Mouse (Mus musculus): ENCODE measurements at regions not wholly inside any gene's neighbourhood (a gene's known extent, or its start where the extent isn't known, plus 50 kb on each side); places are given as distances from the start of the nearest gene placed in this dataset.

- Histone ChIP-seq H3K27me3 (replicated peaks; ENCODE audit: control insufficient read depth, insufficient read depth, low read length) (no peaks in the 10 kb centered on the region), H3K4me2 (ENCODE audit: low read depth, low read length) (no peak overlapping the region), H3K4me3 (ENCODE audit: low read depth, low read length) (no peak overlapping the region), H3K9me3 (ENCODE audit: control insufficient read depth, low read length) (no peaks in the 10 kb centered on the region), H3K9ac (ENCODE audit: low read depth, low read length) (no peak overlapping the region), H3K4me1 (ENCODE audit: control insufficient read depth, insufficient read depth, low read length) (peaks cover 23% of the 10 kb centered on the region), H3K36me3 (ENCODE audit: control insufficient read depth, insufficient read depth, low read length) (no peaks in the 10 kb centered on the region), H3K27ac (replicated peaks; ENCODE audit: low read depth, low read length) (peak overlapping the region; percentile 58)
- ATAC-seq (ENCODE audit: low read depth) (no peak), DNase-seq (ENCODE audit: low spot score) (peak; percentile 90)
- WGBS: 35% methylated on average over 7 of the region's 7 CpGs
These were observed 103.5 kb downstream of the Btg1 start for GRCm38 (mm10) chr10:96720281-96720711.

- H3K4me3 ChIP-seq (ENCODE audit: low read depth, low read length): no peak overlapping the region
- H3K9ac ChIP-seq (ENCODE audit: low read depth, low read length): no peak overlapping the region
- H3K27ac ChIP-seq (replicated peaks; ENCODE audit: low read depth, low read length): peak overlapping the region; percentile 33; the same call in 1 of the 2 replicates
- WGBS: 49% methylated on average over 9 of the region's 9 CpGs
- peaks cover 23% of the 10 kb centered on the region for H3K4me1 ChIP-seq (ENCODE audit: control insufficient read depth, insufficient read depth, low read length)
- H3K9me3 ChIP-seq (ENCODE audit: control insufficient read depth, low read length): no peaks in the 10 kb centered on the region
- no peak overlapping the region for H3K4me2 ChIP-seq (ENCODE audit: low read depth, low read length)
- ATAC-seq (ENCODE audit: low read depth): no peak
- H3K27me3 ChIP-seq (replicated peaks; ENCODE audit: control insufficient read depth, insufficient read depth, low read length): no peaks in the 10 kb centered on the region
- no peak for DNase-seq (ENCODE audit: low spot score)
- no peaks in the 10 kb centered on the region for H3K36me3 ChIP-seq (ENCODE audit: control insufficient read depth, insufficient read depth, low read length)
These were observed 104.3 kb downstream of the Btg1 start for GRCm38 (mm10) chr10:96720956-96721688.

GRCm38 (mm10) chr10:96722491-96722890 is 105.7 kb downstream of the Btg1 start:
- H3K36me3 ChIP-seq (ENCODE audit: control insufficient read depth, insufficient read depth, low read length): no peaks in the 10 kb centered on the region
- H3K27me3 ChIP-seq (replicated peaks; ENCODE audit: control insufficient read depth, insufficient read depth, low read length): no peaks in the 10 kb centered on the region
- no peak overlapping the region for H3K9ac ChIP-seq (ENCODE audit: low read depth, low read length)
- no peaks in the 10 kb centered on the region for H3K9me3 ChIP-seq (ENCODE audit: control insufficient read depth, low read length)
- H3K27ac ChIP-seq (replicated peaks; ENCODE audit: low read depth, low read length): 0 out of 2 replicates have a peak overlapping the region, but pooled peaks have one; percentile 30
- no peak overlapping the region for H3K4me3 ChIP-seq (ENCODE audit: low read depth, low read length)
- H3K4me1 ChIP-seq (ENCODE audit: control insufficient read depth, insufficient read depth, low read length): peaks cover 23% of the 10 kb centered on the region
- DNase-seq (ENCODE audit: low spot score): peak; percentile 95
- no peak overlapping the region for H3K4me2 ChIP-seq (ENCODE audit: low read depth, low read length)
- ATAC-seq (ENCODE audit: low read depth): peak; percentile 96
- WGBS: 14% methylated on average over 9 of the region's 9 CpGs

- no peak for ATAC-seq (ENCODE audit: low read depth)
These were observed 106.3 kb downstream of the Btg1 start for GRCm38 (mm10) chr10:96723071-96723470.

GRCm38 (mm10) chr10:96724436-96725175 is 107.8 kb downstream of the Btg1 start:
- peaks cover 23% of the 10 kb centered on the region for H3K4me1 ChIP-seq (ENCODE audit: control insufficient read depth, insufficient read depth, low read length)
- H3K4me3 ChIP-seq (ENCODE audit: low read depth, low read length): no peak overlapping the region
- H3K9me3 ChIP-seq (ENCODE audit: control insufficient read depth, low read length): no peaks in the 10 kb centered on the region
- no peaks in the 10 kb centered on the region for H3K27me3 ChIP-seq (replicated peaks; ENCODE audit: control insufficient read depth, insufficient read depth, low read length)
- WGBS: 57% methylated on average over 11 of the region's 11 CpGs
- no peak overlapping the region for H3K9ac ChIP-seq (ENCODE audit: low read depth, low read length)
- no peak overlapping the region for H3K27ac ChIP-seq (replicated peaks; ENCODE audit: low read depth, low read length)
- no peak overlapping the region for H3K4me2 ChIP-seq (ENCODE audit: low read depth, low read length)
- ATAC-seq (ENCODE audit: low read depth) (no peak), DNase-seq (ENCODE audit: low spot score) (no peak)
- H3K36me3 ChIP-seq (ENCODE audit: control insufficient read depth, insufficient read depth, low read length): no peaks in the 10 kb centered on the region

More at GRCm38 (mm10) chr10:96723071-96723470, 106.3 kb downstream of the Btg1 start:
- H3K4me2 ChIP-seq (ENCODE audit: low read depth, low read length): no peak overlapping the region
- DNase-seq (ENCODE audit: low spot score): no peak
- no peak overlapping the region for H3K9ac ChIP-seq (ENCODE audit: low read depth, low read length)
- no peak overlapping the region for H3K4me3 ChIP-seq (ENCODE audit: low read depth, low read length)
- H3K27ac ChIP-seq (replicated peaks; ENCODE audit: low read depth, low read length): no peak overlapping the region
- H3K36me3 ChIP-seq (ENCODE audit: control insufficient read depth, insufficient read depth, low read length): no peaks in the 10 kb centered on the region
- H3K4me1 ChIP-seq (ENCODE audit: control insufficient read depth, insufficient read depth, low read length): peaks cover 23% of the 10 kb centered on the region
- no peaks in the 10 kb centered on the region for H3K9me3 ChIP-seq (ENCODE audit: control insufficient read depth, low read length)
- WGBS: 88% methylated on average over 6 of the region's 6 CpGs
- no peaks in the 10 kb centered on the region for H3K27me3 ChIP-seq (replicated peaks; ENCODE audit: control insufficient read depth, insufficient read depth, low read length)

- H3K9ac ChIP-seq (ENCODE audit: low read depth, low read length): no peak overlapping the region
- 84% methylated on average over 12 of the region's 12 CpGs for WGBS
- H3K4me2 ChIP-seq (ENCODE audit: low read depth, low read length): no peak overlapping the region
- DNase-seq (ENCODE audit: low spot score): peak; percentile 40
- H3K27ac ChIP-seq (replicated peaks; ENCODE audit: low read depth, low read length): no peak overlapping the region
- peaks cover 11% of the 10 kb centered on the region; the same call in 1 of the 2 replicates for H3K4me1 ChIP-seq (ENCODE audit: control insufficient read depth, insufficient read depth, low read length)
- H3K27me3 ChIP-seq (replicated peaks; ENCODE audit: control insufficient read depth, insufficient read depth, low read length): no peaks in the 10 kb centered on the region
- H3K36me3 ChIP-seq (ENCODE audit: control insufficient read depth, insufficient read depth, low read length): no peaks in the 10 kb centered on the region
- no peak for ATAC-seq (ENCODE audit: low read depth)
- H3K4me3 ChIP-seq (ENCODE audit: low read depth, low read length): no peak overlapping the region
- no peaks in the 10 kb centered on the region for H3K9me3 ChIP-seq (ENCODE audit: control insufficient read depth, low read length)
These were observed 110.3 kb downstream of the Btg1 start for GRCm38 (mm10) chr10:96726801-96727780.

- H3K27ac ChIP-seq (replicated peaks; ENCODE audit: low read depth, low read length): no peak overlapping the region
- H3K9me3 ChIP-seq (ENCODE audit: control insufficient read depth, low read length): no peaks in the 10 kb centered on the region
- WGBS: 55% methylated on average over 5 of the region's 5 CpGs
- no peak for DNase-seq (ENCODE audit: low spot score)
- no peak overlapping the region for H3K4me3 ChIP-seq (ENCODE audit: low read depth, low read length)
- H3K36me3 ChIP-seq (ENCODE audit: control insufficient read depth, insufficient read depth, low read length): no peaks in the 10 kb centered on the region
- no peak overlapping the region for H3K4me2 ChIP-seq (ENCODE audit: low read depth, low read length)
- H3K4me1 ChIP-seq (ENCODE audit: control insufficient read depth, insufficient read depth, low read length): 0 out of 2 replicates have a peak, but pooled peaks cover 2% of the 10 kb centered on the region
- no peak for ATAC-seq (ENCODE audit: low read depth)
- H3K9ac ChIP-seq (ENCODE audit: low read depth, low read length): no peak overlapping the region
- no peaks in the 10 kb centered on the region for H3K27me3 ChIP-seq (replicated peaks; ENCODE audit: control insufficient read depth, insufficient read depth, low read length)
These were observed 116.8 kb downstream of the Btg1 start for GRCm38 (mm10) chr10:96733581-96733980.

- ATAC-seq (ENCODE audit: low read depth) (no peak), DNase-seq (ENCODE audit: low spot score) (no peak)
- WGBS: 93% methylated on average over 11 of the region's 11 CpGs
- H3K9ac ChIP-seq (ENCODE audit: low read depth, low read length): no peak overlapping the region
- H3K27ac ChIP-seq (replicated peaks; ENCODE audit: low read depth, low read length): no peak overlapping the region
- H3K9me3 ChIP-seq (ENCODE audit: control insufficient read depth, low read length): no peaks in the 10 kb centered on the region
- 0 out of 2 replicates have a peak, but pooled peaks cover 2% of the 10 kb centered on the region for H3K4me1 ChIP-seq (ENCODE audit: control insufficient read depth, insufficient read depth, low read length)
- H3K27me3 ChIP-seq (replicated peaks; ENCODE audit: control insufficient read depth, insufficient read depth, low read length): no peaks in the 10 kb centered on the region
- no peaks in the 10 kb centered on the region for H3K36me3 ChIP-seq (ENCODE audit: control insufficient read depth, insufficient read depth, low read length)
- no peak overlapping the region for H3K4me2 ChIP-seq (ENCODE audit: low read depth, low read length)
- no peak overlapping the region for H3K4me3 ChIP-seq (ENCODE audit: low read depth, low read length)
These were observed 118.3 kb downstream of the Btg1 start for GRCm38 (mm10) chr10:96735146-96735545.
